Mouse (Mus musculus) small intestine, adult 2 months (tissue): Measurements from ENCODE around the gene Gtf2a1.

ENCODE experiments used
- CTCF ChIP-seq: fragments of 200-500 bp; IDR thresholded peaks from 2 replicates; pipeline ENCODE4 v1.5.1; 2012; ENCODE audit warnings: low read depth, mild to moderate bottlenecking, control low read depth, inconsistent platforms, low read length, moderate library complexity, mixed read lengths; ENCODE audit not compliant: insufficient replicate concordance, insufficient read length; ENCODE audit errors: extremely low read depth
- POLR2A ChIP-seq: fragments of 200-500 bp; IDR thresholded peaks from 2 replicates; pipeline ENCODE4 v1.6.1; 2012; ENCODE audit warnings: low read depth, mild to moderate bottlenecking, control low read depth, inconsistent platforms, low read length, moderate library complexity

DNA sequence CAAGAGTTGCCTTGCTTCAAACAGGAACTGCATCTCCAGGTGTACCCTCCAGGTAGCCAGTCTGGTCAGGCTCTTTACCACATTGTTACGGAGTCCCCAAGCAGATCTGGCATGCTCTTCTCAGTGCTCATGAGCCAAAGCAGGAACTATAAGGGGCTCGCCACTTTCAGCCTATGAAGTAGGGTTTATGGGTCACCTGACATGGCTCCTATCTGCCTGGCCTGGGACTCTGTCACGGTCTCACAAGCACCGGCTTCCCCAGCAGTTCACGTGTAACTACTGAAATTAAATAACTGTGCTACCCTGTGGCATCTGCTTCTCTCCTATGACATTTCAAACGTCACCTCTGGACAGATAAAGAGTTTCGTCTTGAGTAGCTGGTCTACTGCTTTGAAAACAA is 50.1 kb downstream of the Gtf2a1 start:
- TF ChIP-seq CTCF (no peak), POLR2A (no peak)
